Mouse (Mus musculus): ENCODE data around the gene Herc1.

- TF ChIP-seq REST (IDR thresholded peaks at IDR 0.05; ENCODE audit: insufficient read depth, insufficient read length) (no peak), POLR2A (IDR thresholded peaks at IDR 0.05; ENCODE audit: insufficient read length, low read depth) (no peak), MAX (IDR thresholded peaks at IDR 0.05; ENCODE audit: low read depth) (no peak), MYOD1 (IDR thresholded peaks at IDR 0.05; ENCODE audit: control insufficient read depth in 1 of 3, insufficient read length in 2 of 3, low read depth in 2 of 3) (no peak), POLR2AphosphoS2 (IDR thresholded peaks at IDR 0.05; ENCODE audit: insufficient read length, low read depth) (no peak), MYOG (IDR thresholded peaks at IDR 0.05; ENCODE audit: control insufficient read depth in 1 of 3, insufficient read depth in 1 of 3, insufficient read length in 2 of 3, low read depth in 2 of 3) (no peak)
These were observed 948 bp upstream of the Herc1 start for GRCm38 (mm10) chr9:66349144-66349859.
